Mouse (Mus musculus): ENCODE data around the gene Msrb3.

GRCm38 (mm10) chr10:120872483-120872862, 26.4 kb downstream of the Msrb3 start:
- TF ChIP-seq JUN (IDR thresholded peaks at IDR 0.05; ENCODE audit: insufficient read depth, low read depth, low read length), result no peak
- peak; percentile 56 to 61 for TF ChIP-seq CTCF (conservative IDR thresholded peaks at IDR 0.05 in 1 of 2, IDR thresholded peaks at IDR 0.05 in 1 of 2; ENCODE audit: low read depth in 2 of 2, low read length in 2 of 2)
- no peak for TF ChIP-seq PAX5 (IDR thresholded peaks at IDR 0.05; ENCODE audit: low read length)
- TF ChIP-seq POLR2A (IDR thresholded peaks at IDR 0.05; ENCODE audit: low read depth, low read length), result no peak
- TF ChIP-seq USF1 (IDR thresholded peaks at IDR 0.05; ENCODE audit: low read depth, low read length), result no peak
- no peak for TF ChIP-seq CHD2 (IDR thresholded peaks at IDR 0.05; ENCODE audit: low read length)
- TF ChIP-seq MAX (IDR thresholded peaks at IDR 0.05; ENCODE audit: low read length), result no peak
- TF ChIP-seq KAT2A (IDR thresholded peaks at IDR 0.05; ENCODE audit: insufficient replicate concordance, low read length), result no peak
- TF ChIP-seq MYC (IDR thresholded peaks at IDR 0.05; ENCODE audit: low read depth, low read length), result no peak
- no peak for TF ChIP-seq ETS1 (conservative IDR thresholded peaks at IDR 0.05; ENCODE audit: low read depth, low read length)
- no peak for TF ChIP-seq MAFK (IDR thresholded peaks at IDR 0.05; ENCODE audit: insufficient replicate concordance, low read length)
